Mouse (Mus musculus): ENCODE results near the gene Iqca. TPM values are rescaled to one million over a fixed set of nuclear protein-coding genes. Genes with fewer than 3 reads are reported as not detected.

Iqca gene
- total RNA-seq, 2 experiments from 2014 or later = not detected

DNA sequence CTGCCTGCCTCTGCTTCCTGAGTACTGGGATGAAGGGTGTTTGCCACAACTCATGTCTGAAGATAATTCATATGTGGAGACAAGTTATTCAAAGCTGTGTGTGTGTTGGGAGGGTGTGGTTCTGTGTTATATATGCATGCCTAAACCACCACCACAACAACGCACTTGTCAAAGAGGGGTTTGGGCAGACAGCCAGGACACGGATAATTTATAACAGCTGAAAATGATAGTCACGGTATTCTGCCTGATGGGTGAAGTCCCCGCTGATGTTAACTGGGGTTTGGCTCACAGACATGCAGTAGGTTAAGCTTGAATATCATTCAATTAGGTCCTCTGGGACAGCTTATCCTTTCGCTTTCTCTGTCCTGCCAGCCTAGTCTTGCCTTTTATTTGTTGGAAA is 78.4 kb downstream of the Iqca start:
- intact Hi-C loops (cut with DNase I) = no loop called here
- no peak for DNase-seq

DNA sequence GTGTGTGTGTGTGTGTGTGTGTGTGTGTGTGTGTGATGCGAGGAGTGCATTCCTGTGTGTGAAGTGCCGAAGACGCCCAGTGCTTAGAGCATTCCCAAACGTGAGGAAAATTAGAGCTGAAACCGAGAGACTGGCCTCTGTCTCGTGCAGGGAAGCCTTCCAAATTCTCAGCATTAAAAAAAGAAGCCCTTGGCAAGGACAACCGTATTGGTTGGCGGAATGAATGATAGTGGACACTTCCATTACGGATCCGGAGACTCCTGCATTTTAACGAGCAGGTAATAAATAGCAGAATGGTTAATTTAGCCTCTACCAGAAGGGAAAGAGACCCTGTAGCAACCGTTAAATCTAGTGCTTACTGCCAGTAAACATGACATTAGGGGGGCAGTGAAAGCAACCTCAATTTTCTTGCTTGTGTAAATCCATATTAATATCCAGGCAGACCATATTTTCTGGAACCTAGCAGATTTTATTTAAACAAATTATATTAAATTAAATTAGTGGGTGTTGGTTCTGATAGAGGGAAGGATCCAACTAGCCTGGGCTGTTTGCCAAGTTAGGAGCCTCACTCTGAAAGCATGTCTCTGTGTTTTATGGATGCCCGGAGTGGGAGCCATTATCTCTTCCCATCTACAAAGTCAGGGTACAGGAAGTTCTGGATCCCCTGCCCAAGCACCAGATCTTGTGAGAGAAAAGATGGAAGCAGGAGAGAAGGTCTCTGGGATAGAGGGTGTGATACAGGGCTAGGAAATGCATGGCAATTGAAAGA is 81.2 kb downstream of the Iqca start:
- DNase-seq = no peak
- intact Hi-C loops (cut with DNase I) = no loop called here

DNA sequence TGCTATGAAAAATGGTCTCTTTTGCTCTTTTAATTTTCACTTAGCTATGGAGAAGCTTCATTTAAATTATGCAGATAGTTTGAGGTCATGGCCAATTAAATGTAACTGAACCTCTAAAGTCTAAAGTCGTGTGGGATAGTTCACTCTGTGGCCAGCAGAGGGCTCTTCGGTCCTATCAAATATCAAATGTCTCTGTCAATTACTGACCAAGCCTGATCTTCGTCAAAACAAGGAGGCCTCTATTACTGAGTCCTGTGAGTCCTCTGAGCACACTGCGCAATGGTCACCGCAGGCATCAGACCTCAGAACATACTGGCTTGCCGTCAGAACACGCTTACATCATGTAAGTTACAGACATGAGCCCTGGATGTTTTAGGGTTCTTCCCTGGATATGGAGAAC is 92.6 kb downstream of the Iqca start:
- peak; percentile 26 to 45 for DNase-seq
- intact Hi-C loops (cut with DNase I) = loop anchor here (2.0 to 10.0 kb wide), 2 partner anchors 530 to 894 kb away; partner anchors contain the start of gene Prlh

DNA sequence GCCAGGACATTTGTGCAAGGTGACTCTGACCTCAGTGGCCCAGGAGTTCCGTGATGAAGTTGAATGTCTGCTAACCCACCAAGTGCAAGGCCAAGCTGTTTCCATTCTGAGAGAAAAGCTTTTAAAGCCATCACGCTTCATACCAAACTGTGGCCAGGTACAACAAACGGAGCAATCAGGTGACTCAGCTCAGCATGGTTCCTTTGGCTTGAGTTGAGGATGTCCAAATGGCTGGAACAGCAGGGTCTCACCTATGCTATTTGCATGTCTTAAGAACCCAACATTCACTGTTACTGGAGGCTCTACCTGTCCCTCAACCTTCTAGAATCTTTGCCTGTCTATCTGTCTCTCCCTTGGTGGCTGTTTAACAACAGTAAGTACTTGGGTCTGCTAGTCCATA is 93.1 kb downstream of the Iqca start:
- intact Hi-C loops (cut with DNase I) = loop anchor here (2.0 to 10.0 kb wide), 2 partner anchors 531 to 895 kb away; partner anchors contain the start of gene Prlh
- DNase-seq = no peak

DNA sequence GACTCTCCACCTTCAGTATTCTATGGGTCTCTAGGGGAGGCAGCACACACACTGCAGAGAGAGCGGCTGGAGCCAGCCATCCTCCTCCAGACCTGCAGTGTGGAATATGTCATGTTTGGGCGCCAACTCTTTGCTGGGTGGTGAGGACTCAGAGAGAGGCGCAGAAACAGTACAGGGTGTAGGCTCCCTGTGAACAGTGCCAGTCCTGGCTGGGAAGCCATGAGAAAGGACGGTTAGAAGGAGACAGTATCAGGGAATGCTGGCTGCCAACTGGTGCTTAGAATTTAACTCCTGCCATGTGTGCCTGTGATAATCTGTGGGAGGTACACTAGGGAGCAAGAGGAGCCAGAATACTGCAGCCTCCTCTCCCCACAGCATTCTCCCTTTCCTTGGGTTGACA is 98.2 kb downstream of the Iqca start:
- intact Hi-C loops (cut with DNase I) = loop anchor here (5.0 kb wide), 1 partner anchor 192 kb away; no protein-coding TSS in a partner anchor
- DNase-seq = no peak

DNA sequence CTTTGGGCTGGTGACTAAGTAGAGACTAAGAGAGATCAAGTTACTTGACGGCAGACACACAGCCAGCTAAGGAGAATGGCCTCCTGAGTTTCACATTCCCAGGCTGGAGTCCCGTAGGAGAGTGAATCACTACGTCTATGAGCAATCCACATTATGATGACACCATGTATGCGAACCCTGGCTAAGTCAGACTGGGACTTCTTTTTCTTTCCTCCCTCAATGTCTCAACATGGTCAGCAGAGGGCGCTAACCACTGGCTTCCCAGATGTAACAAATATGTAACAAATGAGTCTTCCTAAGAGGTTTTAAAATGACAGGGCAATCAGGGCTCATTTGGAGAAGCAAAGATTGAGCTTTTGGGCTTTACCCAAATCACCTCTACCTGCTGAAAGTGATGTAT is 101.9 kb downstream of the Iqca start:
- intact Hi-C loops (cut with DNase I) = no loop called here
- peak in 1 of 2 experiments; percentile 20 for DNase-seq

DNA sequence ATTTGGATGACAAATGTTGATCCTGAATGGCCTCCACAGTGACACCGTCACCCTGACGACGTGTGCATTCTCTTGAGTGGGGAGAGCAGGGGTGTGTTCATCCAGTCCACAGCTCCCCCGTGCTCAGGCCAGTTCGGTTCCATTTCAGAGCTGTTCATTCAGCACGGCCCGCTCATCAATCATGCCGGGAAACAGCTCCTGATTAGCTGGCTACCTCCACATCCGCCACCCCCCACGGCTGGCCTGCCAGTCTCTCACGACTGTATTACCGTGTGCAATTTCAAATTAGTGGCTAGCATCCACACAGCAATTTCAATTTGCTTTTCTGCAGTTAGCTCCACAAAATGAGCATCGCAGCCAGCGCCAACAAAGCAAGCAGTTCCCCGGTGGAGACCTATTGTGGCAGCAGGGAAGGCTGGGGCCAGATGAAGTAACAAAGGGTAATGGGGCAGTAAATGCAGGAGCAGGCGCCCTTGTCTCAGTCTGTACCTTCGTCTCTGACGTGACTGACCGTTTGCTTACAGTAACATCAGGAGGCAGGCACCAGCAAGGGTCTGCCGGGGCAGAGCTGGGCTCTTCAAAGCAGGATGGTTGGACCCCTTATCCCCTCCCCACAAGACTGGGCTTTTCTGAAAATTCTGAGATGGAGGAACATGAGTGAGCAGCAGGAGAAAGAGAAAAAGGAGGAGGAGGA is 103.0 kb downstream of the Iqca start:
- intact Hi-C loops (cut with DNase I) = no loop called here
- no peak for DNase-seq

DNA sequence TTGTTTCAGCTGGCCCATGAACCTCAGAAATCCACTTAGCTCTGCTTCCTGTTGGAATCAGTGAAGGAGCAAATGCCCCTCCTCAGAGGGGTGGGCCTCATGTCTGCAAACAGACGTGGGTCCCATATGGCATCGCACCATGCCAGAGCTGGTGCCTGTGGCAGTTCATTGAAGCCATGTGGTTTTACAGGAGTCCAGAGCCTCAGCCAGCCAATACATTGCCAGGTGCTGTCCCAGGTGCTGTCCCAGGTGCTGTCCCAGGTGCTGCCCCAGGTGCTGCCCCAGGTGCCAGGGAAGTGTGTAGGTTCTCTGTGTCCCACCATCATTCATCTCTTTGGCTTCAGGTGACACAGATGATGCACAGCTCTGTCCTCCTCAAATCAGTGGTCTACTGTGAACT is 124.9 kb downstream of the Iqca start:
- intact Hi-C loops (cut with DNase I) = no loop called here

DNA sequence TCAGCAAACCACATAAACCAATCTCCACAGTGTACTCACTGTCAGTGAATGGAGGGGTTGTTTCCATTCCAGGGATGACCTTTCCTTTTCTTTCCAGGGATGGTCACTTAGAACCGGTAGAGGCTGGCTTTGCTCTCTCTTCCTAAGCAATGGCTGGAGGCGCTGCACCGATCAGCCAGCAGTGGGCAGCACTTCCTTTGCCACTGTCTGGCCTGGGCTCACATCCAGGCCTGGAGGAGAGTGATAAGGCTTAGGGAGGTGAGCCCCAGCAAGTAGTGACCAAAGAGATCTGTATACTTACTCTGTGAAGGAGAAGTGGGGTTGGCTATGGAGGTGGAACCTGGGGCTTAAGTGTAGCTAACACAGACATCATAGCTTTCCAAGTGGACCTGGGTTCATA is 126.3 kb downstream of the Iqca start:
- intact Hi-C loops (cut with DNase I) = no loop called here
- DNase-seq = peak in 1 of 2 experiments; percentile 29

More for the DNA sequence above, 124.9 kb downstream of the Iqca start:
- DNase-seq = no peak

DNA sequence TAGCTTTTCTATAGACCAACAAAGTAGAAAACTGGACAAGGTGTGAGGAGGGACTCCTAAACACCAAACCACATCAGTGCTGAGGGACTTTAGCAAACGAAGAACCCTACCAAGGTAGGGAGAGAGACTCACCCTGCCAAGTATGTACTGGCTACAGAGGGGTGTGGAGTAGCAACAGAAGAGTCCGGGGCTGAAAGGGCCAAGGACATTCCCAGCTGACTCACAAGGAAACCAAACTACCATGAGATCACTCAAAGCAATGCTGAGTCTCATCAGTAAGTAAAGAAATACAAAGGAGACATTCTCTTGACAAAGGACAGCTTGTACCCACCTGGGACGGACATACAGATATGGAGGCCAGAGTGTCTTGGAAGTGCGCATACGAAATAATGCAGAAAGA is 132.9 kb downstream of the Iqca start:
- intact Hi-C loops (cut with DNase I) = no loop called here
- no peak for DNase-seq

DNA sequence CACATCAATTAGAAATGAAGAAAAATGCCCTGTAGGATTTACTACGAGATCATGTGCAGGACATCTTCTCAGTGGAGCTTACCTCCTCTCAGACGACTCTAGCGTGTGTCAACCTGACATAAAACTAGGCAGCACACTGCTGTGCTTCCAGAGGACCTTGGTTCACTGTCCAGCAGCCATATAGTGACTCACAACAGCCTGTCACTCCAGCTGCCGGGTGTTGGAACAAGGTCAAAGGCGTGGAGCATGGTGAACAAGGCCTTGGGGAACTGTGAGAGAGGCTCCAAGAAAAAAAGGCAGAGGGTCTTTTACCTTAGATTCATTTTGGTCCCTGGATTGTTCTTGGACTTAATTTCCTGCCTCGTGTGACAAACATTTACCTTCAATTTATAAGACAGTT is 135.1 kb downstream of the Iqca start:
- intact Hi-C loops (cut with DNase I) = no loop called here
- no peak for DNase-seq

DNA sequence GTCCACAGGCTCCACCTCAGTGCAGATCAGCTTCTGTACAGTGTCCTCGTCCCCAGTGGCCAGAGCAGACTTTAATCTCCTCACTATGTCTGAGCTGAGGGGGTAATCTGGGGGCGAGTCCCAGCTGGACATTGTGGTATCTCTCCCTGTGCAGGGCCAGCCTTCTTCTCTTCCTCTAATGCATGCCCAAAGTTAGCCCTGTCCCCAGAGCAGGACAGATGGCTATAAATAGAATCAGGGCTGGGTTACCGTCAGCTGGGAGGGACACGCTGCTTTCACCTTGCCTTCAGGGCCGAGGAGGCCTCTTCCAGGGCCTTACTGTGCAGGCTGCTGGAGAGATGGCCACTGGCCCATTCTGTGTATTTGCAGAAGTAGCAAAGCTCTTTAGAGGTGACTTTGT is 138.8 kb downstream of the Iqca start, which contains the start of gene Asb18:
Asb18 (minus strand) TSS at position 221 of the 400 bp plus-strand sequence.
- DNase-seq = no peak
- intact Hi-C loops (cut with DNase I) = no loop called here

DNA sequence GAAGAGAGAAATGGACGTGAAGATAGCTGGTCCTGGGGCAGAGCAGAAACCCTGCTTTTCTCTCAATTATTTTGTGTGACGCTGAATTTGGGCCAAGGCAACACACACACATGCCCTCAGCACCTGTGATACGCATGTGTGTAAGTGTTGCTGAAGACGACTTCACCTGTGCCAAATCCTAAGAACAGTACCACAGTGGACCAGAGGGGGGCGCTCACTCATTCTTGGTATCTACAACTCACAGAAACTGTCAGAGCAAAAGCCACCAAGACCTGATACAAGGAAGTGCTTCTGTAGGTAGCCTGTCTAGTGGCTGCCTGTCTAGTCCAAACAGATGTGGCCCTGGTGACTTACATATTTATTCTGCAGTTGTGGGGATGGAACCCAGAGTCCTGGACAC is 139.9 kb downstream of the Iqca start:
- intact Hi-C loops (cut with DNase I) = no loop called here
- DNase-seq = no peak

DNA sequence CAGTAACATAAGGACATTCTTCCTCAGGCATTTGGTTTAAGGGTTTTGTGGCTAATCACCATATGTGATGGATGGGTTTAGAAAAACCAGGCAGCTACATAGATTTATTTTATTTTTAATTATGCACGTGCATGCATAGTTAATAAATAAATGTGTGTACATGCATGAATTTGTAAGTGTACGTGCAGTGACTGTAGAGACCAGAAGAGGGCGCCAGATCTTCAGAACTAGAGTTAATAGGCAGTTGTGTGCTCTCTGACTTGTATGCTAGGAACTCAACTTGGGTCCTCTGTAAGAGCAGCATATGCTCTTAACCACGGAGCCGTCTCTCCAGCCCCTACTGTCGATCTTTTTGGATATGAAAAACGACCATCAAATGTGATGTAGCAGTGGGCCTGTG is 140.4 kb downstream of the Iqca start:
- intact Hi-C loops (cut with DNase I) = no loop called here
- no peak for DNase-seq

DNA sequence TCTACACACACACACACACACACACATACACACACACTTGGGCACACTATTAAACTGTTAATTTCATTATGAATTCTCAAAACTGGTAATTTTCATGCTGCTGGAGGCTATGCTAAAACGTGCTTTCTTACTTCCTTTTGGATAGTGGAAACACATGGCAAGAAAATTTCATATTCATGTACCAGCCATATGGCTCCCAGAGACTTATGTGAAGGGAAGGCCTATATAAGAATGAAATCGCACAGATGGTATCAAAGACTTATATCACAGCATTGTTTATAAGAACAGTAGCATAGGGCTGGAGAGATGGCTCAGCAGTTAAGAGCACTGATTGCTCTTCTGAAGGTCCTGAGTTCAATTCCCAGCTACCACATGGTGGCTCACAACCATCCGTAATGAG is 141.0 kb downstream of the Iqca start:
- no peak for DNase-seq
- intact Hi-C loops (cut with DNase I) = no loop called here

DNA sequence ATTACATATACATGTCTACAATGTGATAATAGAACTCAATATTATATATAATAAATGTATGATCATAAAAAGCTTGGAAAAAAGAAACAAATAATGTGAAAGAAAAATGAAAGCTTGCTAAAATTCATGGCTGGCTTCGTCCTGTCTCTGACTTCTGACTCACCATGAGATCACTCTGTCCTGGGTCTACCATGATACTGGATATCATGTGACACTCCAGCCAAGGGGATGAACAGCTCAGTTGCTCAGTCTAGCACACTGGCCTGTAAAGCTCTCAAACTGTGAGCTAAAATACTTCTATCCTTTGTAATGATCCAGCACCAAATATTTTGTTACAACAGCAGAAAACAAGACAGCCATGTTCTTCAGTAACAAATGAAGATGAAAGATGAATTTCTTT is 143.1 kb downstream of the Iqca start:
- no peak for DNase-seq
- intact Hi-C loops (cut with DNase I) = no loop called here

DNA sequence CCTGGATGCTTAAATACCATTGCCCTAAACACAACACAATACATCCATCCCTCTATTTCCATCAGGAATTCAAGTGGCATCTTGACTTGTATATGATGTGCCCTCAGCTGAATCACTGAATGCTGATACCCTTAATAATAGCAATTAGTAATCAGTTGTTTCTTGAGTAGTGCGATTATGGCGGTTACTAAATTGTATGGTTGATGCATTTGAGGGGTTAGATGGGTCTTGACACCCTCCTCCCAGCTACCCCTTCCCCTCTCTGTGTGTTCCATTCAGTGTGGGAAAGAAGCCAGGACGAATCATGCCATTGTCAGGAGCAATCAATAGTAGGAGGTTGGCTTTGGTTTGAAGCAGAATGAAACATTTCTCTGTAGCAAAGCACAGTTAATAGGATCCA is 144.0 kb downstream of the Iqca start:
- intact Hi-C loops (cut with DNase I) = no loop called here
- DNase-seq = no peak

DNA sequence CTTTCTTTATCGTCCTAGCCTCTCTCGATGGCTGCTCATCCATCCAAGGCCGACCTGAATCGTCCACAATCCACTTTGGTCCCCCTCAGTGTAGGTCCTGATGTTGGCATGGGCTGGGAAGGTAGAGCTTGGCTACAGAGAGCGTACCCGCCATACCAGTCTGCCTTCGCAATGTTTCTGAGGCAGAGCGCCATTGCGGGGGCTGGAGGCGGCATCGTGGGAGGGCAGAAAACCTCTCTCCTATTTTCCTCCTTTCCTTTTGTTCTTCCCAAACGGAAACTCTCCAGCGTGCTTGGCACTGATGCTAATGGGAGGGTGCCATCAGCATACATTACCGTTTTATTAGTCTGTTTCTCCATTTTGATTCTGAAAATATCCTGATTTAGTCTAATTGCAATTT is 146.5 kb downstream of the Iqca start:
- intact Hi-C loops (cut with DNase I) = no loop called here

DNA sequence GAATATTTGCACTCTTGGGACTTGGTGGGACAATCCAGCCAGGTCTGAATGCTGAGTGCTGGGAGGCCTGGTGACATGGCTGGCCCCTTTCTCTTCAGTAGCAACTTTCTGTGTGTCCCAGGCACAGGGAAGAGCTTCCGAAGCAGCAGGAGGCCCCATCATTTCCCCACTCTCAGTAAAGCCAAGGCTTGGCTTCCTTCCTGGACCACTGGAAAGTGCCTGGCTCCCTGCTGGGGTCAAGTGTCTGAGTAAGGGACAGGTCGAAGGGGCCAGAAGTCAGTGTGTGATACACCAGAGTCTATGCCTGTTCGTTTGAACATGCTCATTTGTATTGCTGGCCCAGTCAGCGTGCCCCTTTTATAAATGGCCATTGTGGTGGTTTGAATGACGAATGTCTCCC is 152.2 kb downstream of the Iqca start:
- DNase-seq = no peak
- intact Hi-C loops (cut with DNase I) = no loop called here

More for the DNA sequence above, 146.5 kb downstream of the Iqca start:
- no peak for DNase-seq

DNA sequence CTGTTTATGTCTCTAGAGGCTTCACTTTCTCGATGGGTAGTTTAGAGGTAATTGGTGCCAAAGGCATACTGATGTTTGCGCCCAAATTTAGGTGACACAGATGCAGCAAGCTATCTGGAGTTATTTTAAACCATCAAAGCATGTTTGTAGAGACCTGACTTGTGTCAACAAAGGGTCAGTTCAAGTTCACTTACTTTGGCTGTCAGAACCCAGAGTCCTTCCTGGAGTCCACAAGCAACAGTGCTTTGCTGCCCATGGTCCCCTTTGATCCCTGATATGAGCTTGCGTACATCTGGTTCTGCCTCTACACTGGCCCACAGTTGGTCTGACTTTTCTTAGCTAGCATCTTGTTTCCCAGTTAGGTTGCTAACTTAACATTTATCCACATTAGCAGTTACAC is 153.3 kb downstream of the Iqca start:
- no peak for DNase-seq
- intact Hi-C loops (cut with DNase I) = no loop called here

DNA sequence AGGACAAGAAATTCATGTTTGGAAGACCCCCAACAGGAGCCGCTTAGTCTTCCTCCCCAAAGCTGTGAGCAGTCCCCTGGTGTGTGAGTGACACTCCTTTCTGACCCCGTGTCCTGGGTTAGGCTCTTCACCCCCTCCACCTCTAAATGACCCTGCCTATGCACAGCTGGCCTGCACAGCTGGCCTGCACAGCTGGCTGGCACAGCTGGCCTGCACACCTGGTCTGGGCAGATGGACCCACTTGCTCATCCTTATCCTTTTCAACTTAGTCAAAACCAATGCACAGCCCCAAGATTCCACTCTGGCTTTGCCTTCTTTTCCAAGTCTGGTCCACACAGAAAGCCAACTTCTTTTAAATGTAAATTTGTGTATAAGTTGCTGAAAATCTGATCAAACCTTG is 154.5 kb downstream of the Iqca start:
- DNase-seq = no peak
- intact Hi-C loops (cut with DNase I) = no loop called here

DNA sequence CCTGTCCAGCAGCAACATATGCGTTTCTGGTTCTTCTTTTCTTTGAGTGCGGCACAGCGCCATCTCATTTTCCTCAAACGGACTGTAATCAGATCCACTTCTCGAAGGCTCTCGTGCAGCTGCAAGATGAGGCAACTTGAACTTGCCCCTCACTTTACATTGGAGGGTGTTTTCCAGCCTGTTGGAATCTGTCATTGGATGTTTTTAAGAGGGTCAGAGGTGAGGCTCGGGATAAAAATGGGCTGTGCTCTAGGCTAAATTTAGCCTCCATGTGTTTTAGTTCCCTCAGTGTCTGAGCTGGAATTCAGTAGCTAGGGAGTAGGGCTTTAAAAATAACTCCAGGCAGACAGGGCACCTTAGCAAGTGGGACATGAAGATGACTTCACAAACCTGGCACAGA is 155.1 kb downstream of the Iqca start:
- no peak for DNase-seq
- intact Hi-C loops (cut with DNase I) = no loop called here
